Mouse (Mus musculus) heart, embryonic 15.5 days (tissue): Measurements from ENCODE around the gene Zfp12. TPM values are rescaled to one million over a fixed set of nuclear protein-coding genes. Genes with fewer than 3 reads are reported as not detected.

Source experiments
- ATAC-seq: fragments of 200-750 bp; cut with Nextera tagmentation; replicated peaks from 2 replicates; pipeline ENCODE4 v1.8.0; 2017; ENCODE audit warnings: low read depth, moderate TSS enrichment; ENCODE audit not compliant: insufficient number of reproducible peaks, insufficient read depth, low FRiP score
- H3K27ac ChIP-seq: fragments of 300-500 bp; sonication (generic); 2 replicates; pipeline ENCODE4 v1.5.1; 2015; ENCODE audit warnings: mild to moderate bottlenecking, inconsistent platforms
- H3K27me3 ChIP-seq: fragments of 300-500 bp; sonication (generic); 2 replicates; pipeline ENCODE4 v1.6.1; 2015; ENCODE audit warnings: inconsistent platforms
- H3K36me3 ChIP-seq: fragments of 300-500 bp; sonication (generic); 2 replicates; pipeline ENCODE4 v1.6.1; 2015; ENCODE audit warnings: mild to moderate bottlenecking, inconsistent platforms
- H3K4me1 ChIP-seq: fragments of 300-500 bp; sonication (generic); replicated peaks from 2 replicates; pipeline ENCODE4 v1.6.1; 2015; ENCODE audit warnings: inconsistent platforms
- H3K4me2 ChIP-seq: fragments of 300-500 bp; sonication (generic); 2 replicates; pipeline ENCODE4 v1.6.1; 2015; ENCODE audit warnings: inconsistent platforms, mild to moderate bottlenecking, moderate library complexity
- H3K4me3 ChIP-seq: fragments of 300-500 bp; sonication (generic); 2 replicates; pipeline ENCODE4 v1.5.1; 2015; ENCODE audit warnings: mild to moderate bottlenecking, inconsistent platforms
- H3K9ac ChIP-seq: fragments of 300-500 bp; sonication (generic); 2 replicates; pipeline ENCODE4 v1.6.1; 2015; ENCODE audit warnings: mild to moderate bottlenecking, inconsistent platforms
- H3K9me3 ChIP-seq: fragments of 300-500 bp; sonication (generic); replicated peaks from 2 replicates; pipeline ENCODE4 v1.6.1; 2016; ENCODE audit warnings: inconsistent platforms
- WGBS: fragments of 180-500 bp; shearing (Covaris S2); methylation state at CpG from one replicate; pipeline ENCODE4 v1.1.7; 2015; ENCODE audit warnings: mixed read lengths; 5-methylcytosine and 5-hydroxymethylcytosine counted together
- polyA plus RNA-seq: library from polyadenylated mRNA; unstranded; fragments of >200 nt; fragmentation: Nextera tagmentation; extraction: Ambion mirVana; gene quantifications from 2 replicates; pipeline ENCODE4 v1.2.1, GENCODE M21; 2015

The Zfp12 gene
- polyA plus RNA-seq, 1 experiment from 2014 or later, result 6.1 TPM

DNA sequence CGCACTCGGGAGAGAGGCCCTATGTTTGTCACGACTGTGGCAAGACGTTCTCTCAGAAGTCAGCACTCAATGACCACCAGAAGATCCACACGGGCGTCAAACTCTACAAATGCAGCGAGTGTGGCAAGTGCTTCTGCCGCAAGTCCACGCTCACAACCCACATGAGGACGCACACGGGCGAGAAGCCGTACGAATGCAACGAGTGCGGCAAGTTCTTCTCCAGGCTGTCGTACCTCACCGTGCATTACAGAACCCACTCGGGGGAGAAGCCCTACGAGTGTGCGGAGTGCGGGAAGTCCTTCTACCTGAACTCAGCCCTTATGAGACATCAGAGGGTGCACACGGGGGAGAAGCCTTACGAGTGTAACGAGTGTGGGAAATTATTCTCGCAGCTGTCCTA lies 10.0 kb downstream of the Zfp12 start:
- Histone ChIP-seq H3K9ac (no peak overlapping the region), H3K27me3 (no peaks in the 10 kb centered on the region), H3K4me3 (no peak overlapping the region), H3K9me3 (no peaks in the 10 kb centered on the region), H3K36me3 (peaks cover 79% of the 10 kb centered on the region), H3K4me1 (no peaks in the 10 kb centered on the region), H3K27ac (no peak overlapping the region), H3K4me2 (no peak overlapping the region)
- ATAC-seq, result no peak
- 94% methylated on average over 26 of the region's 26 CpGs for WGBS

DNA sequence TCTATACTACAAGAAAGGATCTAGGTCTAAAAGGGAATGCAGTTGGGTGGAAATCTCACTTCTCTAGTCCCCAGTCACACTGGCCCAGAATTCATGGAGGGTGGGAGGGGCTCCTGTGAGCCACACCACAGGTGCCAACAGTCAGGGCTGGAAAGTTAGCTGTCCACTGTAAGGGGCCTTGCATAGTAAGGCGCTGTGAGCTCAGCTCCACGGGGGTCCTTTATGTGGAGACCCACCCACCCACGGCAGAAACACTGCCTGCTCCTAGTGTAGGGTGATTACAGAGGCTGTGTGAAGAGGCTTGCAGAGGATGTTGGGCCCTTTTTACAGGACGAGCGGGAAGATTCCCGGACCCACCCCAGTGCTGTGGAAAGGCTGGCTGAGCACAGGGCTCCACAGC lies 17.1 kb downstream of the Zfp12 start:
- Histone ChIP-seq H3K27ac (no peak overlapping the region), H3K4me2 (no peak overlapping the region), H3K9me3 (no peaks in the 10 kb centered on the region), H3K4me3 (no peak overlapping the region), H3K36me3 (peaks cover 20% of the 10 kb centered on the region), H3K9ac (no peak overlapping the region), H3K4me1 (peaks cover 25% of the 10 kb centered on the region), H3K27me3 (peaks cover 67% of the 10 kb centered on the region)
- WGBS, result 60% methylated on average over 6 of the region's 6 CpGs
- ATAC-seq, result no peak

DNA sequence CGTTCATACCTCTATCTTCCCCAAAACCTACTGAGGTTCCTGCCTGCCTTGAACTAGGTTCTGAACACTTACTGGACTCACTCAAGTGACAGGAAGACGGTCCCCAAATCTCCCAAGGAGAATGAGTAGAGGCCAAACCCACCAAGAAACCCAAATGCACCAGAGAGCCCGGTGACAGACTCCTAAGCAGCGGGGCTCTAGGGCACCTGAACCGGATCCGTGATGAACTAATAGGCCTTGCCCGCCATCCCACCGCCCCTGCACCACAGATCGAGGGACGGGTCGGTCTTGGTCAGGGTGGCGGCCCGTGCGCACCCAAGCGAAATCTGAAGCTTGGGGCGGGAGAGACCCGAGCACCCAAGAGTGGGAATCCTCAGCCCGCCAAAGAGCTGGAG lies 17.8 kb downstream of the Zfp12 start:
- H3K4me2 ChIP-seq, result peak overlapping the region; percentile 79; the same call in 1 of the 2 replicates
- no peaks in the 10 kb centered on the region for H3K9me3 ChIP-seq
- no peak overlapping the region for H3K9ac ChIP-seq
- H3K4me3 ChIP-seq, result peak overlapping the region; percentile 47
- peaks cover 14% of the 10 kb centered on the region; the same call in 1 of the 2 replicates for H3K36me3 ChIP-seq
- WGBS, result 32% methylated on average over 18 of the region's 18 CpGs
- peaks cover 74% of the 10 kb centered on the region for H3K27me3 ChIP-seq
- peaks cover 25% of the 10 kb centered on the region for H3K4me1 ChIP-seq
- ATAC-seq, result no peak
- no peak overlapping the region for H3K27ac ChIP-seq

DNA sequence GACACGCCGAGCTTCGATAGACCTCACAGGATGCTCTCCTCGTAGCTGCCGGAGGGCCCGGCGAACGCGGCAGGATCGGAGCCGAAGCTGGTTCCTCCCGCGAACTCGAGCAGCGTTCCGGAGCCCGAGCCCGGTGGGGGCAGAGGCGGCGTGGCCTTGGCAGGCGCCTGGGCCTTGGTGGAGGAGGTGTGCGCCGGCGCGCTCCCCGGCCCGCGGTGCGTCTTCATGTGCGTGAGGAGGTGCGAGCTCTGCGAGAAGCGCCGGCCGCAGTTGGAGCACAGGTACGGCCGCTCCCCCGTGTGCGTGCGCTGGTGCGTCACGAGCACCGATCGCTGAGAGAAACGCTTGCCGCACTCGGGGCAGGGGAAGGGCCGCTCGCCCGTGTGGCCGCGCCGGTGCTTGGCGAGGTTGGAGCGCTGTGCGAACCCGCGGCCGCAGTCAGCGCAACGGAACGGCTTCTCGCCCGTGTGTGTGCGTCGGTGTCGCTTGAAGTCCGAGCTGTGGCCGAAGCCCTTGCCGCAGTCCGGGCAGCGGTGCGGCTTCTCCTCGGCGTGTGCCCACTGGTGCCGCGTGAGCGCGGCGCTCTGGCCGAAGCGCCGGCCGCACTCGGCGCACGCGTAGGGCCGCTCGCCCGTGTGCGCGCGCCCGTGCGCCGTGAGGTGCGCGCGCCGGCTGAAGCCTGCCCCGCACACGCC lies 18.4 kb downstream of the Zfp12 start:
- Histone ChIP-seq H3K4me1 (peaks cover 25% of the 10 kb centered on the region), H3K36me3 (peaks cover 11% of the 10 kb centered on the region; the same call in 1 of the 2 replicates), H3K4me3 (peak overlapping the region; percentile 47), H3K27me3 (peaks cover 79% of the 10 kb centered on the region), H3K9me3 (no peaks in the 10 kb centered on the region), H3K27ac (no peak overlapping the region), H3K4me2 (peak overlapping the region; percentile 79), H3K9ac (peak overlapping the region; percentile 15; the same call in 1 of the 2 replicates)
- WGBS, result 7% methylated on average over 103 of the region's 103 CpGs
- no peak for ATAC-seq

GRCm38 (mm10) chr5:143253881-143254486 lies 19.0 kb downstream of the Zfp12 start:
- Histone ChIP-seq H3K36me3 (peaks cover 11% of the 10 kb centered on the region; the same call in 1 of the 2 replicates), H3K9ac (peak overlapping the region; percentile 15; the same call in 1 of the 2 replicates), H3K4me1 (peaks cover 25% of the 10 kb centered on the region), H3K4me3 (peak overlapping the region; percentile 47), H3K9me3 (no peaks in the 10 kb centered on the region), H3K27me3 (peaks cover 86% of the 10 kb centered on the region), H3K4me2 (peak overlapping the region; percentile 79), H3K27ac (no peak overlapping the region)
- no peak for ATAC-seq
- 8% methylated on average over 74 of the region's 81 CpGs for WGBS

DNA sequence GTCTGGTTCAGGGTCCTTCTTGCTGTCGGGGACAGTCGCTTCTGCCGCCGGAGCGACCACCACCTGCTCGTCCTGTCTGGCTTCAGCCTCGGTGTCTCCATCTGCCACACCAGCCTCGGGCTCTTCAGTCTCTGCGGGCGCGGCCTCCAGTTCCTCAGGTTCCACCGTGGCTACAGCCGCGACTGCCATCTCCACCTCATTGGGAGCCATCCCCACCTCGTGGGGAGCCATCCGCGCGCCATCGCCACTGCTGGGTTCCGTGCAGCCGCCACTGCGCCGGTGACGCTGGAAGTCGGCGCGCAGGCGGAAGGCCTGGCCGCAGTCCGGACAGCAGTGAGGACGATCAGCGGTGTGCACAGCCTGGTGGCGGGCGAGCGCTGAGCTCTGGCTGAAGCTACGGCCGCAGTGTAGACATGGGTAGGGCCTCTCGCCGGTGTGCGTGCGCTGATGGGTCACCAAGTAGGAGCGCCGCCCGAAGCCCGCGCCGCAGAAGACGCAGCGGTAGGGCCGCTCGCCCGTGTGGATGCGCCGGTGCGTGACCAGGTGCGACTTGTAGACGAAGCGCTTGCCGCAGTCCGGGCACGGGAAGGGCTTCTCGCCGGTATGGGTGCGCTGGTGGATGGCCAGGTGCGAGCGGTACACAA lies 19.6 kb downstream of the Zfp12 start:
- Histone ChIP-seq H3K4me3 (peak overlapping the region; percentile 47), H3K27ac (no peak overlapping the region), H3K4me2 (peak overlapping the region; percentile 79), H3K27me3 (peaks cover 87% of the 10 kb centered on the region), H3K36me3 (peaks cover 11% of the 10 kb centered on the region; the same call in 1 of the 2 replicates), H3K9me3 (no peaks in the 10 kb centered on the region), H3K9ac (no peak overlapping the region), H3K4me1 (peaks cover 25% of the 10 kb centered on the region)
- 19% methylated on average over 66 of the region's 66 CpGs for WGBS
- ATAC-seq, result 0 out of 2 replicates have a peak, but pooled peaks have one; percentile 10

DNA sequence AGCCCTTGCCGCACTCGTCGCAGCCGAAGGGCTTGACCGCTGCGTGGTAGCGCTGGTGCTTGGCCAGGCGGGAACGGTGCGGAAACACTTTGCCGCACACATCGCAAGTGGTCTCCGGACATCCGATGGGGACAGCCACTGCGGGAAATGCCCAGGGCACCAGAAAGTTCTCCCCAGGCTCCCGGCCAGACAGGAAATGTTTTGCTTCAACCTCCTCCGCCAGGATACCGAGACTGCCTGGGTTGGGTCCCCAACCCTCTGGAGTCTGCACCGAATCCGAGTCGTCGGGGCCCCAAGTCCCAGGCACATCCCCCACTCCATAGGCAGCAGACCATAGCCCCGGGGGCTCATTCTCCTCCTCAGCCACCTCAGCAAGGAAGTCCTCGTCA lies 20.2 kb downstream of the Zfp12 start:
- Histone ChIP-seq H3K9ac (no peak overlapping the region), H3K9me3 (no peaks in the 10 kb centered on the region), H3K4me3 (peak overlapping the region; percentile 47; the same call in 1 of the 2 replicates), H3K4me2 (no peak overlapping the region), H3K36me3 (peaks cover 11% of the 10 kb centered on the region), H3K27me3 (peaks cover 89% of the 10 kb centered on the region), H3K4me1 (peaks cover 25% of the 10 kb centered on the region), H3K27ac (no peak overlapping the region)
- ATAC-seq, result no peak
- WGBS, result 37% methylated on average over 24 of the region's 24 CpGs

- WGBS, result 91% methylated on average over 5 of the region's 5 CpGs
- Histone ChIP-seq H3K27ac (no peak overlapping the region), H3K27me3 (peaks cover 85% of the 10 kb centered on the region), H3K4me2 (no peak overlapping the region), H3K9me3 (no peaks in the 10 kb centered on the region), H3K36me3 (peaks cover 11% of the 10 kb centered on the region), H3K4me1 (peaks cover 25% of the 10 kb centered on the region), H3K4me3 (no peak overlapping the region), H3K9ac (no peak overlapping the region)
- no peak for ATAC-seq
Observed at GRCm38 (mm10) chr5:143255802-143256201, 20.8 kb downstream of the Zfp12 start.

DNA sequence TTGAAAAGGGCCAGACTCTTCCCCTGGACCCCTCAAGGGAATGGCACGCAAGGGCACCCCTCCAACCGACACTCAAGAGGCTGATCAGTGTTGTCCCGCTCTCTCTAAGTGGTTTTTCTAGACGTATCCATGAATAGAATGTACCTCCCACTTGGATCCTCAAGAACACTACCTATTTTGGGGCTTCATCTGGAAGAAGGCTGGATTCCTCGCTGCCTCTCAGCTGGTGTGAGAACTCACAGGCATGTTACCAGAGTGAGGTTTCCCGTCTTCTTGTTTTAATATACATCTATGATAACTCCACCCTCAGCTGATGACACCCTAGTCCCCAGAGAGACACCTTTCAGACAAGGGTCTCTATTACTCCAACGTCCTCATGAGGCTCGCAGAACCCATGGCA lies 26.7 kb downstream of the Zfp12 start:
- Histone ChIP-seq H3K36me3 (peaks cover 26% of the 10 kb centered on the region), H3K4me2 (no peak overlapping the region)
- WGBS, result 84% methylated on average over 8 of the region's 8 CpGs

DNA sequence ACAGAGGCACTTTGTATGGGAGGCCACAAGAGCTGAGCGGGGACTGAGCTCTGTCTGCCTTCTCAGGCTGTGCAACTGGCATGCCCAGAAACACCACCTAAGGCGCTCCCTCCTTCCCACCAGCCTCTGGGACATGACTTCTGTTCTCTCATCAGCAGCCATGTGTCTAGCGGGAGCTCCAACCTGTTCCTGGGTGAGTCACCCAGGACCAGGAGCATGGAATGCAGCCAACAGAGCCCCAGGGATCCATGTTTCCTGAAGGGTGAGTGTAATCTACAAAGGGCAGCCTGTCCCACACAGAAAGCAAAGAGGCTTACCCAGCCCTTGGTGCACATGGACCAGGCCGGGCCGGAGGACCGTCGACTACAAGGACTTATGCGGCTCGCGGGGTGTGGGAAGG lies 29.7 kb downstream of the Zfp12 start:
- WGBS, result 83% methylated on average over 10 of the region's 10 CpGs
- Histone ChIP-seq H3K36me3 (peaks cover 26% of the 10 kb centered on the region), H3K27ac (no peak overlapping the region), H3K9me3 (no peaks in the 10 kb centered on the region), H3K4me2 (no peak overlapping the region), H3K9ac (no peak overlapping the region), H3K4me1 (peaks cover 9% of the 10 kb centered on the region), H3K27me3 (peaks cover 1% of the 10 kb centered on the region; the same call in 1 of the 2 replicates), H3K4me3 (no peak overlapping the region)
- no peak for ATAC-seq

More for the DNA sequence above, 26.7 kb downstream of the Zfp12 start:
- Histone ChIP-seq H3K9ac (no peak overlapping the region), H3K4me3 (no peak overlapping the region), H3K9me3 (no peaks in the 10 kb centered on the region), H3K4me1 (no peaks in the 10 kb centered on the region), H3K27me3 (peaks cover 27% of the 10 kb centered on the region), H3K27ac (no peak overlapping the region)
- no peak for ATAC-seq

DNA sequence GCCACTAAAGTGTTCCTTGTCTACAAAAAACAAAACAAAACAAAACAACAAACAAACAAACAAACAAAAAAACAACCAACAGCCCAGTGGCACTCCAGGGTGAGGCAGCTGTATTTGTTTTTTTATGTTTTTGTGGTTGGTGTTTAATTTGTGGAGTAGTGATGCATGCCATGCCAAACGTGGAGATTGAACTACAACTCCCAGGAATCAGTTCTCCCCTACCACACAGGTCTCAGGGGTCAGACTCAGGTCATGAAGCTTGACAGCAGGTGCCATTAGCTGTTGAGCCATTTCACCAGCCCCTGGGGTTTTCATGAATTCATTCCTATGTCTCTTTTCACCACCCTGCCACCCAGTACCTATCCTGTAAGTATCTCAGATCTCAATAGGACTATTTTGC lies 30.4 kb downstream of the Zfp12 start:
- peaks cover 26% of the 10 kb centered on the region for H3K36me3 ChIP-seq
- ATAC-seq, result no peak

More for the DNA sequence above, 30.4 kb downstream of the Zfp12 start:
- Histone ChIP-seq H3K27me3 (no peaks in the 10 kb centered on the region), H3K4me3 (no peak overlapping the region), H3K27ac (no peak overlapping the region), H3K9me3 (no peaks in the 10 kb centered on the region), H3K9ac (no peak overlapping the region), H3K4me1 (peaks cover 14% of the 10 kb centered on the region), H3K4me2 (no peak overlapping the region)
- 44% methylated on average over 1 of the region's 1 CpGs for WGBS
